Mouse (Mus musculus) adrenal gland, adult 8-10 months (tissue): ENCODE data around the gene Pla2g1b. TPM values are rescaled to one million over a fixed set of nuclear protein-coding genes. Genes with fewer than 3 reads are reported as not detected.
"Not testable (repeated sequence)": the region's sequence is repeated elsewhere in the genome, so short reads cannot be mapped to it uniquely, and the experiment has no call there.

Source experiments
- DNase-seq: peaks from one replicate; pipeline ENCODE4 v3.0.0; 2022
- total RNA-seq, 4 experiments: library from RNA; stranded (reverse); gene quantifications; 2 replicates each; pipeline ENCODE4 v1.2.4; 2022

Gene Pla2g1b
- under 1 TPM in 1 of 4 experiments, not detected in 3; 0.93 TPM for total RNA-seq

GRCm38 (mm10) chr5:115465642-115466420 is at the start of gene Pla2g1b:
TSS of gene Pla2g1b (plus strand) at chr5:115466262.
- DNase-seq = no peak

DNA sequence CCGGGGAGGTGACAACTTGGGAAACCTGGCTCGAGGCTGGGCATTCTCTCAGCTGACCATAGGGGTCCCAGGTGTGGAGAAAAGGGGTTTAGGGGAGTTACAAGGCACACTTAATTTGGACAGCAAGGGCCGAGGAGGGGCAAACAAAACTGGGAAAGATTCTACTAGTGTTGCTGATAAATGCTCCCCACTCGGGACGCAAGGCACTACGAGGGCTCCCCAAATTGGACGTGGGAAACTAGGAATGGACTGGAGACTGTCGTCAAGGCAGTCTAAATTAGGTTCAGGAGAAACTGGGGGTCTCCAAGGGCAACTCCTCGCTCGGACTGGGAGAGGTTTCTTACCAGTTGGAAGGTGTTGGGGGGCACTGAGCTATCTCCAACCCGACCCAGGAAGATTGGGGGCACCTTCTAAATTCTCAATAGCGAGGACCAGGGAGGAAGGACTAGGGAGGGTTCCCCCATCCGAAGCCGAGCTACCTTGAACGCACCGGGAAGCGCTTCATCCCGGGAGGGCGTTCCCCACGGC is 37.2 kb upstream of the Pla2g1b start:
- no peak for DNase-seq

DNA sequence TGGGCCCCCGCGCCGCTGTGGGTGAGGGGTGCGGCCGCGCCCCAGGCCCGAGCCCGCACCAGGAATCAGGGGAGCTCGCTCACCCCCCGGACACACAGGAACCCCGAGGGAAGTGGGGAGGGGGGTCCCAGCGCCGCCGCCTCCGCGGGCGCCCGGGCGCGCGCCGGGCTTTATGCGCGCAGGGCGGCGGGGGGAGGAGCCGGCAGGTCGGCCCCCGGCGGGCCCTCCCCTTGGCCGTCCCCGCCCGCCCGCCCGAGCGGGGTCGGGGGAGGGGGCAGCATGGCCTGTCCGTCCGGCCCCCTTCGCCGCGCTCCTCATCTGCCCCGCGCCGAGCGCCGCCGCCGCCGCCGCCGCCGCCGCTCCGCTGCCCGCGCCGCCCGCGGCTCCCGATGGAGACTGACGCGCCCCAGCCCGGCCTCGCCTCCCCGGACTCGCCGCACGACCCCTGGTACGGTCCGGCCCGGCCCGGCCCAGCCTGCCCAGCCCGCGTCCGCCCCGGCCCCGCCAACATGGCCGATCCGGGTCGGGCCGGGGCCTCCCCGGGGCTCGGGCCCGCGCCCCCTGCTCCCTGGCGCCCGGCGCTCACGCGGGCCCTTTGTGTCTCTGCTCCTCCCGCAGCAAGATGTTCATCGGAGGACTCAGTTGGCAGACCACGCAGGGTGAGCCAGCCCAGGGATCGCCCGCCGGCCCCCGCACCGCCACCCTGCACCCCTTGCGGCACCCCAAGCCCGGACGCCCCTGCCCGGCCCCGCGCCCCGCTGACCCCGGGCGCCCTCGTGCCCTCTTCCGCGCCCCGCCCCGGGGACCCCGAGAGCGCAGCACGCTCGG is 36.5 kb upstream of the Pla2g1b start, which contains the start of gene Msi1:
Msi1 (plus strand) TSS at position 241 of the 828 bp plus-strand sequence.
- no peak for DNase-seq

- DNase-seq = no peak
These were observed 35.7 kb upstream of the Pla2g1b start for GRCm38 (mm10) chr5:115430187-115430960.

DNA sequence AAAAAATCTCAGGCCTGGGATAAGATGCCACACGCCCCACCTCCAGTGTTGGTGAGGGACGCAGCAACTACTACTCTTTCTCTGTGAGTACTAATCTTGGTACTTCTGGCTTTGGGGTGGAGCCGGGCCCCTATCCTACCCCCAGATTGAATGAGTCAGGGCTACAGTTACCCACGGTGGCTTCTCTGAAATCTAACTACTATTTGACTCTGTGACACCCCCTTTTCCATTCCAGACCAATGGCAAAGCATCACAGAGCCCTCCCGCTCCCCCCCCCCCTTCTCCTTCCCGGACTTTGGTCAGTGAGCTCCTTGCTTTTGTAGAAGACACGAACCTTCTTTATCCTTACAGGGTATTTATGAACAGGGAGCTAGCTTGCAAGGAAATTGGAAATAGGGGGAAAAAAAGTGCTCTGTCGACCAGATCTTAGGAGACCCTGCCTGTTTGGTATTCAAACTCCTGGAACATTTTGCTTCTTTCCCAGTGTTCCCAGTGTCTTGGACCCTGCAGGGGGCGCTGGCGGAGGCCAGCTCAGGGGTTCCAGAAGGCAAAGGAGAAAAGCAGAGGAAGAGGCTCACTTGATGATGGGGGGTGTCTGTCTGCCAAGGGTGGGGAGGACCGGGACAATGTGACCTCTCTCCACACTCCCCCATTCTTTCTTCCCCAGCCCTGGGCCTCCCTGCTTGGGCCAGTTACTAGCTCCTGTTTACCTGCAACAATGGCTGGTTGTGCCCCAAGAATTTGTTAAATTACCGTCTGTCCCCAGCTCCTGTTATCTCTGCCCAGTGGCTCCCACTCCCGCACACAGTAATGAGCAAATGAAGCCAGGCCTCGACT is 34.8 kb upstream of the Pla2g1b start:
- no peak for DNase-seq

DNA sequence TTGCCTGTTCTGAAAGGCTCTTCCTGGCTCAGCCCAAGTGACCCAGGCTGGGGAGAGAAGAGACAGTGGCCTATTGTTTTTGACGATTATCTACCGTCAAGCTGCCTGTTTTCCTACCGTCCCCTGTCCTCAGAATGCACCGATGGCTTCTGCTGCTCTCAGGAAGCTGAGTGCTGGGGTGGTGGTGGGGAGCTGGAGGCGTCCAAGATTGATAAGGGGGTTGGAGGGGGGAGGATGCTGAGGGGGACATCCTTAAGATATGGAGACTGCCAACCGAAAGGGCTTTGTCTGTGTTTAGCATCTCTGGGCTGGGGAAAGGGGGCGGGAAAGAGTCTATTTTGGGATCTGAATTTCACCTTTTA is 34.2 kb upstream of the Pla2g1b start:
- DNase-seq = no peak

DNA sequence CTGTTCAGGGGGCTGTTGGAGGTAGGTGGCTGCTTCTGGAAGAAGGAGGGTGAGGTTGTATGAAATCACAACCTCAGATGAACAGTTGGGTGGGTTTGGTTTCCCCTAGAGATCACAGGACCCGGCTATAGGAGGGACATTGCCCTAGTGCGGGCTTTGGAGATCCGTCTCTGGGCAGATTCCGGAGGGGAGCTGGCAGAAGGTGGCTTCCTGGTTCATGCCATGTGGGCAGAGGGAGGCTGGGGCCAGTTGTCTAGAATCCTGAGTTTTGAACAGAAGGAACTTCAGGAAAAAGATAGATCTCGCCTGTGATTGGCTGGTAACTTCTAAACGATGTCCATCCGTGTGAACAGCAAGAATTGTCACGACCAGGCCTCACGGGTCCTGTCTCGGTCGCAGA is 33.7 kb upstream of the Pla2g1b start:
- no peak for DNase-seq

- no peak for DNase-seq
These were observed 32.9 kb upstream of the Pla2g1b start for GRCm38 (mm10) chr5:115433191-115433590.

DNA sequence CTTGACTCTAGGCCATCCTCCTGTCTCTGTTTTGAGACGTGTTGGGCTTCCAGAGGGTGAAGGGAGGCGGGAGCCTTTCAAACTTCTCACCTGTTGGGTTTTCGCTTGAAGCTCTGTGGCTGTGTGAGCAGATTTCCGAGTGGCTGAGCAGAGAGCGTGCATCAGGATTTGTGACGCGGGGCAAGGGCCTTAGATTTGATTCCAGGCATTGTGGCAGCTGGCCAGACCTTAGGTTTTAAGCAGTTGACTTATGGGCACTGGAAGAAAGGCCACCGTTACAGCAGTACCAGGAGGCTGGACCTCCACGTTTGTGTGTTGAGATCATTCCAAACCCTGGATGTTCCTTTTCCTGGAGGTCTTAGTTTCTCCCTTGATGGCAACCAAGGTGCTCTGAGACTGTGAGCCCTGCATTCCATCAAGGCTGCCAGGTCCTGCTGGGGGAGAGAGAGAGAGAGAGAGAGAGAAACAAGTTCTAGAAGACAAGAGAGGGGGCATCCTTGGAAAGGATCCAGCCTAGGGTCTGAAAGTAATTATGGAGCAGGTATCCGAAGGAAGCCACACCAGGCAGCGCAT is 31.7 kb upstream of the Pla2g1b start:
- no peak for DNase-seq

GRCm38 (mm10) chr5:115434853-115435754 is 31.0 kb upstream of the Pla2g1b start:
- no peak for DNase-seq

GRCm38 (mm10) chr5:115435755-115436379 is 30.2 kb upstream of the Pla2g1b start:
- DNase-seq = no peak

- peak; percentile 55 for DNase-seq
These were observed 29.5 kb upstream of the Pla2g1b start for GRCm38 (mm10) chr5:115436421-115437124.

DNA sequence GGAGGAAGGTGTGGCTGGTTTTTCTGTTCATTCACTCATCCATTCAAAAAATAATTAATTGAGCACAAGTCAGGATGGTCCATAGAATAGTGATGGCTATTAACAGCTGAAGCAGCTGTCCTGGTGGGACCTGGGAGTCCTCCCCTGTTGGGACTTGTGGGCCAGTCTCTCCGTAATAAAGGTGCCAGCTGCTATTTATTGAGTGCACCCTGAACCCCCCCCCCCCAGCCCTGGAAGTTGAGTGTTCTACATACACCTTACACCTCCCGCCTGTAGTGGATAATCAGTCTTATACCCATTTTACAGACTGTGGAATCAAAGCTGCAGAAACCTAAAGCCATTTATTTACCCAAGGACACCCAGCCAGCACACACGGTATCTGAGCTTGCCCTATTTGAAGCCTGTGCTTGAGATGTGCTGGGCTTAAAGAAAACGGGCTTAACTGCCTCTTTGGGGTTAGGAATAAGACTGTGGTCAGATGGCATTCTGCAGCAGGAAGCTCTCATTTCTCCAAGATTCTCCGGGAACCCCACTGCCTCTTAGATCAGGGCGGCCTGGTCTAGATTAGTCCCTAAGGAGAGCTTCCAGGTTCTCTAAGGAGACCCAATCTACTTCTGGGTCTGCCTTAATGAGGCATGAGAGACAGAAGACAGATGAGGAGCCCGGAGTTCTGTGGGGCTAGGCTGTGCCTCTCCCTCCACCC is 28.7 kb upstream of the Pla2g1b start:
- DNase-seq = no peak

- DNase-seq = no peak
These were observed 28.1 kb upstream of the Pla2g1b start for GRCm38 (mm10) chr5:115437945-115438315.

DNA sequence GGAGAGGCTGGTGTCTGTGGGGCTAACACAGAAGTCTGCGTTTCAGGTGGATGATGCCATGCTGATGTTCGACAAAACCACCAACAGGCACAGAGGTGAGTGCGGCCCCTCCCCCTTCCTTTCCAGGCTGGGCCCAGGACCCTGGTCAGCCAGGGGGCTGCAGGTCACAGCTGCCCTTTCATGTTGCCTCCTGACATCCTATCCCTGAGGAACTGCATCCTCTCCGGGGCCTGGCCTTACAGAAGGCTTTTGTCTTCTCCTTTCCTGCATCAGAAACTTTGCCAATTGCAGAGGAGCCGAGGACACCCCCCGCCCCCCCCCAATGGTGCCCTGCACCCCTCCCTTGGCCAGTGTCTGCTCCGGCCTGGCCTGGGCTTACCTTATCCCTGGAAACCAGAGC is 27.4 kb upstream of the Pla2g1b start:
- no peak for DNase-seq

- DNase-seq = peak; percentile 53
These were observed 24.7 kb upstream of the Pla2g1b start for GRCm38 (mm10) chr5:115441205-115441849.

DNA sequence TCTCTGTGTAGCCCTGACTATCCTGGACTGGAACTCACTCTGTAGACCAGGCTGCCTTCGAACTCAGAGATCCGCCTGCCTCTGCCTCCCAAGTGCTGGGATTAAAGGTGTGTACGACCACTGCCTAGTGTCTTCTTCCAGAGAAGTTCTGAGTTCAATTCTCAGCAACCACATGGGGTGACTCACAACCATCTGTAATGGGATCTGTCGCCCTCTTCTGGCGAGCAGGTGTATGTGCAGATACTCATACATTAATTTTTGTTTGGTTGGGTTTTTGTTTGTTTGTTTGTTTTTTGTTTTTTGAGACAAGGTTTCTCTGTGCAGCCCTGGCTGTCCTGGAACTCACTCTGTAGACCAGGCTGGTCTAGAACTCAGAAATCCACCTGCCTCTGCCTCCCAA is 23.4 kb upstream of the Pla2g1b start:
- not testable (repeated sequence) for DNase-seq

DNA sequence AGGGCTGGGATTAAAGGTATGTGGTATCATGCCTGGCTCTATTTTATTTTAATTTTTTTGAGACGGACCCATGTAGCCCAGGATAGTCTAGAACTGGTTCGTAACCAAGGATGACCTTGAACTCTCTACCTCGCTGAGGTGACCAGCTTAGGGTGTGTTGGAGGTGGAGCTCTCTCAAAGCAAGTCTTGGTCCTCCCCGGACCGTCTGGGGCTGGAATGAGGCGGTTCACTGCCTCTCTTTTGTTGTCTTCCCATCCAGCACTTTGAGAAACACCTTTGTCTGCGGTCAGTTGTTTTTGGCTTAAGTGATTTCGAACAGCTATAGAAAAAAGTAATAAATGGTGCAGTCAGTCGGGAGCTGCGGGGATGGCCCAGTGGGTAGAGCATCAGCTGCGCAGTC is 21.9 kb upstream of the Pla2g1b start:
- no peak for DNase-seq
